Mouse (Mus musculus): ENCODE measurements around the gene Trappc6b. TPM values are rescaled to one million over a fixed set of nuclear protein-coding genes. Genes with fewer than 3 reads are reported as not detected.

Trappc6b gene
- polyA plus RNA-seq, 1 experiment from 2014 or later = 49.6 TPM

DNA sequence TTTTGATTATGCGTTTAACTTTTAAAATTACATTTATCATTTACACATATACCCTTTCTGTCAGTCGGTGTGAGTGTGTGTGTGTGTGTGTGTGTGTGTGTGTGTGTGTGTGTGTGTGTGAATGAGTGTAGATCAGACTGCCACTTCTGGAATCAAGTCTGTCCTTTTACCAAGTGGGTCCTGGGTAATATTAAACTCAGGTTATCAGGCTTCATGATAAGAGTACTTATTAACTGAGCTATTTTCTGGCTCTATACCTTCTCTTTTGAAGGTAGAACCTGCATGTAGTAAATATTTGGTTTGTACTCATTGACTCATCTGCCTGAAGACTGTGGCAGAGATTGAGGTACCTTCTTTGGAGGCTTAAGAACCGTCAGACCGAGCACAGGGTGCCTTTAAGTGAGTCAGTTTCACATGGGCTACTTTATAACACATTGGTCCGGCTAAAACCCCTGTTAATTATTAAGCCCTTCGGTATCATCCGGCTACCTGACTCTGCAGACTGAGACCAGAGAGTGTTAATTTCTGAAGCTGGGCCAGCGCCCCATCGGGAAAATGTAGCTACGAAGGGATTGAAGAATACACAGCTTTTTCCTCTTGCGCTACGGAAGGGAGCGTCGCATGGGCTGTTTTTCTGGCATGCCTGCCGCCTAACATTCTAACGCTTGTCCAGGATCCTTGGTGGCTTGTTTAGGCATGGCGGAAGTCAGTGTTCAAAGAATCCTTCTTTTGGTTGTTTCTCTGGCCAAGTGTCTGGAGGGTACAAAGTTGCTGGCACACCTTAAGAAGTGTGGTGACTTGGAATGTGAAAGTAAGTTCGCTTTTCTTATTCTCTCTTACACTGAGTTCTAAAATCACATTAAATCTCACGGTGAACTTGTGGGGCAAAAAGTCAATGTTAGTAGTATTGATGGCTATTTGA lies 34.1 kb upstream of the Trappc6b start, which contains the start of gene Mia2:
Gene Mia2 (plus strand): TSS at position 696 of the 922 bp plus-strand sequence.
- no peaks in the 10 kb centered on the region for H3K36me3 ChIP-seq (replicated peaks; ENCODE audit: insufficient read depth, low read length)
- peak within 1 kb of the TSS; percentile 32; the same call in 1 of the 2 replicates for H3K4me2 ChIP-seq (ENCODE audit: low read depth, low read length)
- no peaks in the 10 kb centered on the region for H3K4me1 ChIP-seq (ENCODE audit: insufficient read depth)
- peak within 1 kb of the TSS; percentile 28 for H3K9ac ChIP-seq (replicated peaks)
- peak; percentile 39 for DNase-seq
- WGBS (ENCODE audit: insufficient replicate concordance) = 71% methylated on average over 19 of the region's 19 CpGs
- peak; percentile 90 for ATAC-seq
- H3K27me3 ChIP-seq (ENCODE audit: insufficient read depth, low read length) = no peaks in the 10 kb centered on the region
- H3K9me3 ChIP-seq (ENCODE audit: low read length) = no peaks in the 10 kb centered on the region
- H3K27ac ChIP-seq (ENCODE audit: low read depth) = peak within 1 kb of the TSS; percentile 70
- H3K4me3 ChIP-seq (ENCODE audit: low read depth, low read length) = peak within 1 kb of the TSS; percentile 39
- no peak for TF ChIP-seq CTCF (IDR thresholded peaks at IDR 0.05; ENCODE audit: low read depth)
- TF ChIP-seq EP300 (IDR thresholded peaks at IDR 0.05; ENCODE audit: low read depth) = no peak

GRCm38 (mm10) chr12:59093543-59093942 lies 32.3 kb upstream of the Trappc6b start:
- Histone ChIP-seq H3K4me2 (ENCODE audit: low read depth, low read length) (no peak overlapping the region), H3K9ac (replicated peaks) (no peak overlapping the region), H3K36me3 (replicated peaks; ENCODE audit: insufficient read depth, low read length) (no peaks in the 10 kb centered on the region), H3K27me3 (ENCODE audit: insufficient read depth, low read length) (no peaks in the 10 kb centered on the region), H3K9me3 (ENCODE audit: low read length) (no peaks in the 10 kb centered on the region), H3K27ac (ENCODE audit: low read depth) (peak overlapping the region; percentile 67; the same call in 1 of the 2 replicates), H3K4me3 (ENCODE audit: low read depth, low read length) (no peak overlapping the region), H3K4me1 (ENCODE audit: insufficient read depth) (no peaks in the 10 kb centered on the region)
- DNase-seq (no peak), ATAC-seq (peak; percentile 75)
- TF ChIP-seq CTCF (IDR thresholded peaks at IDR 0.05; ENCODE audit: low read depth) (no peak), EP300 (IDR thresholded peaks at IDR 0.05; ENCODE audit: low read depth) (peak; percentile 39; the same call in 1 of the 2 replicates)
- 29% methylated on average over 2 of the region's 2 CpGs for WGBS (ENCODE audit: insufficient replicate concordance)

DNA sequence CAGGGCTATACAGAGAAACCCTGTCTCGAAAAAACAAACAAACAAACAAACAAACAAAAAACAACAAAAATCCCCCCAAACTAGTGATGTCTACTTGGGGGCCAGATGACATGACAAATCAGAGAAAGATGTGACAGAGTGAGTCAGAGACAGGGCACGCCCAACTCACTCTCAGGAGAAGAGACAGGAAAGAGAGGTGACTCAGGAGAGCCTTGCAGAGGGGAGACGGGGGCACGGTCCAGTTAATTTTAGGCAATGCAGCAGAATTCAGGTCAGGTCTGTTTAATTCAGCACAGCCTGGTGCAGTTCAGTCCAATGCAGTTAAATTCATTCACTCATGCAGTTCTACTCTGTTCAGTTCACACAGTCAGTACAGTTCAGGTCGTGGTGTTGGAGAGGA lies 24.9 kb upstream of the Trappc6b start:
- no peak for TF ChIP-seq EP300 (IDR thresholded peaks at IDR 0.05; ENCODE audit: low read depth)
- Histone ChIP-seq H3K9me3 (ENCODE audit: low read length) (no peaks in the 10 kb centered on the region), H3K36me3 (replicated peaks; ENCODE audit: insufficient read depth, low read length) (no peaks in the 10 kb centered on the region), H3K27me3 (ENCODE audit: insufficient read depth, low read length) (no peaks in the 10 kb centered on the region), H3K27ac (ENCODE audit: low read depth) (no peak overlapping the region), H3K4me1 (ENCODE audit: insufficient read depth) (no peaks in the 10 kb centered on the region), H3K4me2 (ENCODE audit: low read depth, low read length) (no peak overlapping the region), H3K9ac (replicated peaks) (no peak overlapping the region), H3K4me3 (ENCODE audit: low read depth, low read length) (no peak overlapping the region)
- 75% methylated on average over 5 of the region's 5 CpGs for whole genome bisulfite sequencing (ENCODE audit: insufficient replicate concordance)
- DNase-seq = no peak
- ATAC-seq = no peak

GRCm38 (mm10) chr12:59084446-59084845 lies 23.2 kb upstream of the Trappc6b start:
- Histone ChIP-seq H3K36me3 (replicated peaks; ENCODE audit: insufficient read depth, low read length) (no peaks in the 10 kb centered on the region), H3K9ac (replicated peaks) (no peak overlapping the region), H3K27ac (ENCODE audit: low read depth) (no peak overlapping the region), H3K4me3 (ENCODE audit: low read depth, low read length) (no peak overlapping the region), H3K4me1 (ENCODE audit: insufficient read depth) (no peaks in the 10 kb centered on the region), H3K9me3 (ENCODE audit: low read length) (no peaks in the 10 kb centered on the region), H3K4me2 (ENCODE audit: low read depth, low read length) (no peak overlapping the region), H3K27me3 (ENCODE audit: insufficient read depth, low read length) (no peaks in the 10 kb centered on the region)
- TF ChIP-seq CTCF (IDR thresholded peaks at IDR 0.05; ENCODE audit: low read depth) (0 out of 2 replicates have a peak, but pooled peaks have one; percentile 17), EP300 (IDR thresholded peaks at IDR 0.05; ENCODE audit: low read depth) (no peak)
- 68% methylated on average over 5 of the region's 5 CpGs for whole genome bisulfite sequencing (ENCODE audit: insufficient replicate concordance)
- ATAC-seq (no peak), DNase-seq (no peak)

GRCm38 (mm10) chr12:59080461-59080860 lies 19.2 kb upstream of the Trappc6b start:
- no peak for DNase-seq
- Histone ChIP-seq H3K36me3 (replicated peaks; ENCODE audit: insufficient read depth, low read length) (no peaks in the 10 kb centered on the region), H3K9me3 (ENCODE audit: low read length) (no peaks in the 10 kb centered on the region), H3K27ac (ENCODE audit: low read depth) (no peak overlapping the region), H3K4me2 (ENCODE audit: low read depth, low read length) (no peak overlapping the region), H3K4me1 (ENCODE audit: insufficient read depth) (no peaks in the 10 kb centered on the region), H3K27me3 (ENCODE audit: insufficient read depth, low read length) (no peaks in the 10 kb centered on the region), H3K9ac (replicated peaks) (no peak overlapping the region), H3K4me3 (ENCODE audit: low read depth, low read length) (no peak overlapping the region)
- 85% methylated on average over 4 of the region's 4 CpGs for WGBS (ENCODE audit: insufficient replicate concordance)
- no peak for ATAC-seq
- no peak for TF ChIP-seq CTCF (IDR thresholded peaks at IDR 0.05; ENCODE audit: low read depth)
- no peak for TF ChIP-seq EP300 (IDR thresholded peaks at IDR 0.05; ENCODE audit: low read depth)

DNA sequence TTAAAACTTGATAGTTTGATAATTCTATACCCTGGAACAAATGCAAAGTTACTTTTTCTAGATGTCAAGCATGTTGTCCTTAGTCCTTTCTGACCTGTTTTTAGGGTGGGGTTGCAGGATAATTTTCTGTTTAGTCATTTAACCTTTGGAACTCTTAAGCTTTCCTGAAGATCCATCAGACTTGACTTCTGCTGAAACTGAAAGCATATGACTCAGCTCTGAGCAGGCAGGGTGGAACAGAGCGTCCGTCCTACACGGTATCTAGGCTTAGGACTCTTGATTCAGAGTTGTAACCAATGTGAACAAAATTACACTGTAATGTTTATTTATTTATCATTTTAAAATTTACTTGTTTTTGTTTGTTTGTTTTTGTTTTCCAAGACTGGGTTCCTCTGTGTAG lies 16.6 kb upstream of the Trappc6b start:
- 93% methylated on average over 3 of the region's 3 CpGs for WGBS (ENCODE audit: insufficient replicate concordance)
- Histone ChIP-seq H3K27me3 (ENCODE audit: insufficient read depth, low read length) (no peaks in the 10 kb centered on the region), H3K9me3 (ENCODE audit: low read length) (no peaks in the 10 kb centered on the region), H3K36me3 (replicated peaks; ENCODE audit: insufficient read depth, low read length) (peaks cover 6% of the 10 kb centered on the region; the same call in 1 of the 2 replicates), H3K4me1 (ENCODE audit: insufficient read depth) (no peaks in the 10 kb centered on the region), H3K4me3 (ENCODE audit: low read depth, low read length) (no peak overlapping the region), H3K4me2 (ENCODE audit: low read depth, low read length) (no peak overlapping the region), H3K9ac (replicated peaks) (no peak overlapping the region), H3K27ac (ENCODE audit: low read depth) (no peak overlapping the region)
- no peak for TF ChIP-seq EP300 (IDR thresholded peaks at IDR 0.05; ENCODE audit: low read depth)
- no peak for TF ChIP-seq CTCF (IDR thresholded peaks at IDR 0.05; ENCODE audit: low read depth)
- ATAC-seq (no peak), DNase-seq (no peak)
